Mouse (Mus musculus) myocyte (in vitro differentiated cells): ENCODE data around the gene Rsl24d1. TPM values are rescaled to one million over a fixed set of nuclear protein-coding genes. Genes with fewer than 3 reads are reported as not detected.
"Not testable (repeated sequence)": the region's sequence is repeated elsewhere in the genome, so short reads cannot be mapped to it uniquely, and the experiment has no call there.

Source experiments
- H3K27me3 ChIP-seq: one replicate; pipeline ENCODE4 v1.6.1; 2011; ENCODE audit not compliant: control insufficient read depth, insufficient read depth, insufficient read length
- H3K36me3 ChIP-seq: one replicate; pipeline ENCODE4 v1.6.1; 2011; ENCODE audit not compliant: control insufficient read depth, insufficient read depth
- H3K4me2 ChIP-seq: one replicate; pipeline ENCODE4 v1.6.1; 2011; ENCODE audit warnings: low read depth, control low read depth
- H3K4me3 ChIP-seq: one replicate; pipeline ENCODE4 v1.5.1; 2011; ENCODE audit warnings: mild to moderate bottlenecking, control low read depth, moderate library complexity
- H3K79me2 ChIP-seq: one replicate; pipeline ENCODE4 v1.6.1; 2011; ENCODE audit not compliant: control insufficient read depth, insufficient read depth
- H3ac ChIP-seq: one replicate; pipeline ENCODE4 v1.6.1; 2011; ENCODE audit not compliant: control insufficient read depth, insufficient read length
- CEBPB ChIP-seq: IDR thresholded peaks from 2 replicates; pipeline ENCODE4 v1.6.1; 2011; ENCODE audit warnings: mild to moderate bottlenecking, moderate library complexity; ENCODE audit not compliant: poor library complexity, insufficient read depth, severe bottlenecking
- E2F4 ChIP-seq: IDR thresholded peaks from one replicate; pipeline ENCODE4 v1.6.1; 2011; ENCODE audit warnings: mild to moderate bottlenecking, control low read depth, moderate library complexity; ENCODE audit not compliant: insufficient read depth
- MAX ChIP-seq: IDR thresholded peaks from one replicate; pipeline ENCODE4 v1.6.1; 2011; ENCODE audit warnings: low read depth, mild to moderate bottlenecking, control low read depth
- MYOD1 ChIP-seq, 3 experiments: IDR thresholded peaks; one replicate each; pipeline ENCODE4 v1.6.1; 2011; ENCODE audit warnings: control low read depth in 2 of 3, low read depth in 2 of 3, mild to moderate bottlenecking in 2 of 3, moderate library complexity in 1 of 3; ENCODE audit not compliant: insufficient read length in 2 of 3, control insufficient read depth in 1 of 3
- MYOG ChIP-seq, 3 experiments: IDR thresholded peaks; one replicate each; pipeline ENCODE4 v1.6.1; 2011; ENCODE audit warnings: control low read depth in 2 of 3, low read depth in 2 of 3, mild to moderate bottlenecking in 2 of 3; ENCODE audit not compliant: insufficient read length in 2 of 3, control insufficient read depth in 1 of 3, insufficient read depth in 1 of 3
- POLR2A ChIP-seq: IDR thresholded peaks from one replicate; pipeline ENCODE4 v1.6.1; 2011; ENCODE audit warnings: low read depth, mild to moderate bottlenecking, control low read depth, moderate library complexity; ENCODE audit not compliant: insufficient read length
- POLR2AphosphoS2 ChIP-seq: IDR thresholded peaks from one replicate; pipeline ENCODE4 v1.6.1; 2011; ENCODE audit warnings: low read depth, control low read depth; ENCODE audit not compliant: insufficient read length
- REST ChIP-seq: IDR thresholded peaks from one replicate; pipeline ENCODE4 v1.6.1; 2011; ENCODE audit warnings: mild to moderate bottlenecking, control low read depth, moderate library complexity; ENCODE audit not compliant: insufficient read depth, insufficient read length
- SRF ChIP-seq: IDR thresholded peaks from one replicate; pipeline ENCODE4 v1.6.1; 2011; ENCODE audit warnings: low read depth; ENCODE audit not compliant: control insufficient read depth, insufficient read length
- TCF12 ChIP-seq: IDR thresholded peaks from one replicate; pipeline ENCODE4 v1.6.1; 2011; ENCODE audit warnings: mild to moderate bottlenecking, control low read depth; ENCODE audit not compliant: poor library complexity, insufficient read depth, severe bottlenecking
- TCF3 ChIP-seq: IDR thresholded peaks from one replicate; pipeline ENCODE4 v1.6.1; 2011; ENCODE audit warnings: low read depth, control low read depth; ENCODE audit not compliant: insufficient read length
- USF1 ChIP-seq: IDR thresholded peaks from one replicate; pipeline ENCODE4 v1.6.1; 2011; ENCODE audit warnings: low read depth, mild to moderate bottlenecking, control low read depth, moderate library complexity
- polyA plus RNA-seq: library from polyadenylated mRNA; unstranded; fragments of >200 nt; fragmentation: generic; extraction: Trizol; gene quantifications from one replicate; pipeline ENCODE4 v1.2.1, GENCODE M21; 2012; ENCODE audit warnings: missing spikeins

Rsl24d1 gene
- polyA plus RNA-seq, 1 experiment = 54.7 TPM

GRCm38 (mm10) chr9:73068688-73069087 is 44.5 kb upstream of the Rsl24d1 start:
- no peak overlapping the region for H3ac ChIP-seq
- no peak for TF ChIP-seq POLR2AphosphoS2
- no peak for TF ChIP-seq E2F4
- TF ChIP-seq CEBPB = no peak
- TF ChIP-seq POLR2A = no peak
- no peak for TF ChIP-seq REST
- TF ChIP-seq TCF12 = no peak
- TF ChIP-seq MAX = no peak
- no peak for TF ChIP-seq TCF3
- TF ChIP-seq MYOG (IDR thresholded peaks at IDR 0.05; ENCODE audit: control insufficient read depth in 1 of 3, insufficient read depth in 1 of 3, insufficient read length in 2 of 3, low read depth in 2 of 3) = no peak
- TF ChIP-seq SRF = no peak
- TF ChIP-seq USF1 = no peak
- TF ChIP-seq MYOD1 (IDR thresholded peaks at IDR 0.05; ENCODE audit: control insufficient read depth in 1 of 3, insufficient read length in 2 of 3, low read depth in 2 of 3) = no peak
- no peaks in the 10 kb centered on the region for H3K36me3 ChIP-seq
- H3K4me2 ChIP-seq = no peak overlapping the region
- H3K27me3 ChIP-seq = peaks cover 9% of the 10 kb centered on the region
- H3K79me2 ChIP-seq = no peaks in the 10 kb centered on the region
- H3K4me3 ChIP-seq = no peak overlapping the region

- H3K4me2 ChIP-seq = no peak overlapping the region
- no peaks in the 10 kb centered on the region for H3K36me3 ChIP-seq
- peaks cover 19% of the 10 kb centered on the region for H3K27me3 ChIP-seq
- no peaks in the 10 kb centered on the region for H3K79me2 ChIP-seq
- TF ChIP-seq MYOD1 (IDR thresholded peaks at IDR 0.05; ENCODE audit: control insufficient read depth in 1 of 3, insufficient read length in 2 of 3, low read depth in 2 of 3) (no peak), TCF12 (no peak), TCF3 (no peak), E2F4 (no peak), REST (no peak), SRF (no peak), POLR2AphosphoS2 (no peak), MAX (no peak), MYOG (IDR thresholded peaks at IDR 0.05; ENCODE audit: control insufficient read depth in 1 of 3, insufficient read depth in 1 of 3, insufficient read length in 2 of 3, low read depth in 2 of 3) (no peak), POLR2A (no peak), CEBPB (no peak)
- no peak overlapping the region for H3ac ChIP-seq
- no peak overlapping the region for H3K4me3 ChIP-seq
Measured at GRCm38 (mm10) chr9:73070971-73071659, 42.1 kb upstream of the Rsl24d1 start.

GRCm38 (mm10) chr9:73072426-73072825 is 40.8 kb upstream of the Rsl24d1 start:
- Histone ChIP-seq H3ac (no peak overlapping the region), H3K4me3 (no peak overlapping the region), H3K36me3 (no peaks in the 10 kb centered on the region), H3K27me3 (peaks cover 19% of the 10 kb centered on the region), H3K79me2 (no peaks in the 10 kb centered on the region), H3K4me2 (no peak overlapping the region)
- TF ChIP-seq TCF3 (no peak), USF1 (no peak)

GRCm38 (mm10) chr9:73073169-73073568 is 40.1 kb upstream of the Rsl24d1 start:
- TF ChIP-seq TCF3 = no peak
- TF ChIP-seq TCF12 = no peak
- TF ChIP-seq CEBPB = no peak
- TF ChIP-seq MAX = no peak
- TF ChIP-seq POLR2AphosphoS2 = no peak
- no peak for TF ChIP-seq POLR2A
- TF ChIP-seq USF1 = no peak
- no peak for TF ChIP-seq MYOD1 (IDR thresholded peaks at IDR 0.05; ENCODE audit: control insufficient read depth in 1 of 3, insufficient read length in 2 of 3, low read depth in 2 of 3)
- no peak for TF ChIP-seq MYOG (IDR thresholded peaks at IDR 0.05; ENCODE audit: control insufficient read depth in 1 of 3, insufficient read depth in 1 of 3, insufficient read length in 2 of 3, low read depth in 2 of 3)
- no peak for TF ChIP-seq REST
- no peak for TF ChIP-seq E2F4
- TF ChIP-seq SRF = no peak
- no peak overlapping the region for H3K4me3 ChIP-seq
- no peak overlapping the region for H3K4me2 ChIP-seq
- H3ac ChIP-seq = no peak overlapping the region
- H3K79me2 ChIP-seq = no peaks in the 10 kb centered on the region
- H3K27me3 ChIP-seq = peaks cover 14% of the 10 kb centered on the region
- H3K36me3 ChIP-seq = no peaks in the 10 kb centered on the region

- not testable (repeated sequence) for H3K79me2 ChIP-seq, H3K4me3 ChIP-seq, H3ac ChIP-seq, H3K36me3 ChIP-seq, H3K27me3 ChIP-seq, H3K4me2 ChIP-seq
Measured at GRCm38 (mm10) chr9:73079349-73079748, 33.9 kb upstream of the Rsl24d1 start.
